In the genomic region with DNA sequence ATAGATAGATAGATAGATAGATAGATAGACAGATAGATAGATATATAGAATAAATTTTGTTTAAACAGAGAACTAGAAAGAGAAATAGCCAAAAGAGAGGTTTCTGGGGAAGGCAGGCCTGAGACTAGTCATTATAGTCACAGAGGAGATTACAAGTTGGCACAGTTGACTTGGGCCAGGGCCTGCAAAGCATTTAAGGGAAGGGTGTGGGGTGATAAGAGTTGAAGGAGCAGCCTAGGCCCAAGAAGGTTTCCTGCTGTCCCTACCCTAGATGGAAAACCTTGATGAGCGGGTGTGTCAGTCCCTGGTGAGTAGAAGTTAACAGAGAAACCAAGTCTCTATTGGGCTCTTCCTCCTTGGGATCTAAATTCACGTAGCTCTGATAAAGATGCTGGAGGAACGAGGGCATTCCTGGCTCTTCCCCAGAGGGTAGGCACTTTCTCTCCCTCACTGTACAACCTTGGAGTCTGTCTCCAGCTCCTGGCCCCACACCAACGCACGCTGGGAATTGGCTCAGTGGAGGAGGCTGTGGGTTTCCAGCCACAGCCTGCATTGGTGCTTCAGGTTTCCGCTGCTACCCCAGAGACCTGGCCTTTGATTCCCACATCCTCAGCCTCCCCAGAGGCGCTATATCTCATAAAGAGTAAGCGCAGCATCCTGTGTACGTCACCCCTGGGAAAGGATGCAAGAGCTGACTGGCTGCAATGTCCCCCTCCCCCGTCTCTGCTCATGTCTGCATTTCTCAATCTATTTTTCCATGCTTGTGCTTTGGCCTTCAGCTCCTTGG, we compare ENCODE assay signal across 11 mouse cellular contexts. TPM values are rescaled to one million over a fixed set of nuclear protein-coding genes. Genes with fewer than 3 reads are reported as not detected.
DNase-seq lines count a peak whose midpoint lies in the region; ATAC-seq lines count a peak whose summit lies in the region.
"Had no signal": no experiment of that assay in that cellular context is flagged by ENCODE, and none has a peak within 500 bp of the region (broad histone marks: within the 10 kb centered on the region; RNA-seq: fewer than 3 reads in every experiment).

No protein-coding gene starts in this region.

- no peak overlapping the region for H3K27ac ChIP-seq in embryonic facial prominence, embryonic 14.5 days (replicated peaks; ENCODE audit: low read depth, low read length)
- H3K27ac ChIP-seq in embryonic facial prominence, embryonic 10.5 days (replicated peaks) = no peak overlapping the region
- no peak overlapping the region for H3K27ac ChIP-seq in limb, embryonic 10.5 days
- H3K27ac ChIP-seq: forebrain, embryonic 13.5 days had no signal

- intact Hi-C loops in heart, postnatal 36 days (cut with DNase I) = no loop called here

- H3K9ac ChIP-seq in embryonic facial prominence, embryonic 14.5 days (ENCODE audit: low read depth, low read length) = no peak overlapping the region
- H3K9ac ChIP-seq: forebrain, embryonic 13.5 days had no signal

- H3K9me3 ChIP-seq in embryonic facial prominence, embryonic 14.5 days (ENCODE audit: control insufficient read depth, low read length) = no peaks in the 10 kb centered on the region
- H3K9me3 ChIP-seq in embryonic facial prominence, embryonic 10.5 days = no peaks in the 10 kb centered on the region
- H3K9me3 ChIP-seq in limb, embryonic 10.5 days (replicated peaks) = no peaks in the 10 kb centered on the region

- 70% methylated on average over 10 of the region's 10 CpGs for WGBS in embryonic facial prominence, embryonic 14.5 days
- WGBS in embryonic facial prominence, embryonic 10.5 days = 78% methylated on average over 10 of the region's 10 CpGs
- 77% methylated on average over 10 of the region's 10 CpGs for WGBS in limb, embryonic 10.5 days

- H3K4me3 ChIP-seq in embryonic facial prominence, embryonic 14.5 days (ENCODE audit: low read depth, low read length) = no peak overlapping the region
- H3K4me3 ChIP-seq in embryonic facial prominence, embryonic 10.5 days = no peak overlapping the region
- H3K4me3 ChIP-seq in limb, embryonic 10.5 days = no peak overlapping the region
- H3K4me3 ChIP-seq: forebrain, embryonic 13.5 days had no signal

- no peaks in the 10 kb centered on the region for H3K27me3 ChIP-seq in embryonic facial prominence, embryonic 14.5 days (replicated peaks; ENCODE audit: control insufficient read depth, insufficient read depth, low read length)
- H3K27me3 ChIP-seq in embryonic facial prominence, embryonic 10.5 days (replicated peaks; ENCODE audit: low read depth, poor library complexity, severe bottlenecking) = no peaks in the 10 kb centered on the region; the same call in 1 of the 2 replicates
- H3K27me3 ChIP-seq in limb, embryonic 10.5 days (ENCODE audit: low read depth, poor library complexity, severe bottlenecking) = no peaks in the 10 kb centered on the region

- no peak for ATAC-seq in embryonic facial prominence, embryonic 14.5 days (ENCODE audit: low read depth)
- ATAC-seq: forebrain, embryonic 13.5 days; lung, postnatal 0 days had no signal

- H3K4me1 ChIP-seq in embryonic facial prominence, embryonic 14.5 days (ENCODE audit: control insufficient read depth, insufficient read depth, low read length) = no peaks in the 10 kb centered on the region; the same call in 1 of the 2 replicates
- no peaks in the 10 kb centered on the region for H3K4me1 ChIP-seq in embryonic facial prominence, embryonic 10.5 days
- peaks cover 5% of the 10 kb centered on the region; the same call in 1 of the 2 replicates for H3K4me1 ChIP-seq in limb, embryonic 10.5 days
- H3K4me1 ChIP-seq: forebrain, embryonic 13.5 days had no signal

- peak; percentile 40 for DNase-seq in embryonic facial prominence, embryonic 14.5 days (ENCODE audit: low spot score)
- no peak for DNase-seq in embryonic facial prominence, embryonic 10.5 days (ENCODE audit: low spot score)
- DNase-seq in CD4-positive helper T cell, adult 2 months (ENCODE audit: low read depth, low spot score) = peak; percentile 93
- peak; percentile 80 for DNase-seq in cerebellum, adult 8-10 months
- DNase-seq in heart, postnatal 36 days = peak; percentile 26 to 30
- DNase-seq in limb, embryonic 10.5 days (ENCODE audit: low spot score) = no peak
- no peak for DNase-seq in lung, postnatal 25 days (ENCODE audit: low spot score)
- DNase-seq in ovary, postnatal 14 days (ENCODE audit: low spot score) = no peak
- DNase-seq: kidney, adult 8-10 months had no signal

- no peaks in the 10 kb centered on the region for H3K36me3 ChIP-seq in embryonic facial prominence, embryonic 14.5 days (ENCODE audit: control insufficient read depth, insufficient read depth, low read length)
- H3K36me3 ChIP-seq in embryonic facial prominence, embryonic 10.5 days (replicated peaks) = no peaks in the 10 kb centered on the region
- no peaks in the 10 kb centered on the region for H3K36me3 ChIP-seq in limb, embryonic 10.5 days

- no peak overlapping the region for H3K4me2 ChIP-seq in embryonic facial prominence, embryonic 14.5 days (ENCODE audit: low read depth, low read length)
- H3K4me2 ChIP-seq: forebrain, embryonic 13.5 days had no signal

RNA-seq across cellular contexts. Expression of a gene that starts 3.1 kb away (rescaled TPM):
- polyA plus RNA-seq in embryonic facial prominence, embryonic 14.5 days (2014; fragmentation: Nextera tagmentation; extraction: Ambion mirVana) = 0.07 and 0.25 TPM in 2 replicates
- not detected in 2 replicates for polyA plus RNA-seq in embryonic facial prominence, embryonic 10.5 days (2016; fragmentation: Nextera tagmentation; extraction: Ambion mirVana)
- total RNA-seq in heart, postnatal 36 days (2021) = under 1 TPM; 0.72 to 0.76 TPM
- not detected in 2 replicates for polyA plus RNA-seq in limb, embryonic 10.5 days (2016; fragmentation: Nextera tagmentation; extraction: Ambion mirVana)

RNA-seq across cellular contexts. Expression of a gene that starts 21.1 kb away (rescaled TPM):
- polyA plus RNA-seq in embryonic facial prominence, embryonic 14.5 days (2014; fragmentation: Nextera tagmentation; extraction: Ambion mirVana) = 0.95 and 1.5 TPM in 2 replicates
- 1.3 and 1.4 TPM in 2 replicates for polyA plus RNA-seq in embryonic facial prominence, embryonic 10.5 days (2016; fragmentation: Nextera tagmentation; extraction: Ambion mirVana)
- under 1 TPM; 0.72 to 0.98 TPM for total RNA-seq in heart, postnatal 36 days (2021)
- polyA plus RNA-seq in limb, embryonic 10.5 days (2016; fragmentation: Nextera tagmentation; extraction: Ambion mirVana) = 0.59 and 1.2 TPM in 2 replicates

RNA-seq across cellular contexts. Expression of a gene that starts 26.6 kb away (rescaled TPM):
- 1.9 and 2.4 TPM in 2 replicates for polyA plus RNA-seq in embryonic facial prominence, embryonic 14.5 days (2014; fragmentation: Nextera tagmentation; extraction: Ambion mirVana)
- 1.2 and 1.6 TPM in 2 replicates for polyA plus RNA-seq in embryonic facial prominence, embryonic 10.5 days (2016; fragmentation: Nextera tagmentation; extraction: Ambion mirVana)
- total RNA-seq in heart, postnatal 36 days (2021) = under 1 TPM; 0.19 to 0.43 TPM
- 0.88 and 1.6 TPM in 2 replicates for polyA plus RNA-seq in limb, embryonic 10.5 days (2016; fragmentation: Nextera tagmentation; extraction: Ambion mirVana)

RNA-seq across cellular contexts. Expression of a gene that starts 27.4 kb away (rescaled TPM):
- polyA plus RNA-seq in embryonic facial prominence, embryonic 14.5 days (2014; fragmentation: Nextera tagmentation; extraction: Ambion mirVana) = 49.5 and 57.0 TPM in 2 replicates
- 12.2 and 17.0 TPM in 2 replicates for polyA plus RNA-seq in embryonic facial prominence, embryonic 10.5 days (2016; fragmentation: Nextera tagmentation; extraction: Ambion mirVana)
- 10 to 100 TPM; 10.7 to 11.6 TPM for total RNA-seq in heart, postnatal 36 days (2021)
- polyA plus RNA-seq in limb, embryonic 10.5 days (2016; fragmentation: Nextera tagmentation; extraction: Ambion mirVana) = 17.3 and 26.8 TPM in 2 replicates

RNA-seq across cellular contexts. Expression of a gene that starts 35.0 kb away (rescaled TPM):
- polyA plus RNA-seq in embryonic facial prominence, embryonic 14.5 days (2014; fragmentation: Nextera tagmentation; extraction: Ambion mirVana) = 255 and 263 TPM in 2 replicates
- 203 and 213 TPM in 2 replicates for polyA plus RNA-seq in embryonic facial prominence, embryonic 10.5 days (2016; fragmentation: Nextera tagmentation; extraction: Ambion mirVana)
- total RNA-seq in heart, postnatal 36 days (2021) = 100 to 1,000 TPM; 192 to 194 TPM
- 144 and 208 TPM in 2 replicates for polyA plus RNA-seq in limb, embryonic 10.5 days (2016; fragmentation: Nextera tagmentation; extraction: Ambion mirVana)

Comparison
In these comparisons a context has a peak if more than half of its experiments do, and no peak if none do; other contexts are left out.
1. DNase-seq: peak in embryonic facial prominence, embryonic 14.5 days (single experiment), CD4-positive helper T cell, adult 2 months (single experiment), cerebellum, adult 8-10 months (single experiment) and heart, postnatal 36 days (2 of 2); none in embryonic facial prominence, embryonic 10.5 days (single experiment), limb, embryonic 10.5 days (single experiment), lung, postnatal 25 days (single experiment) and ovary, postnatal 14 days (single experiment).